Mouse (Mus musculus): ENCODE data around the gene Babam2. TPM values are rescaled to one million over a fixed set of nuclear protein-coding genes. Genes with fewer than 3 reads are reported as not detected.
A peak's percentile ranks its signal among the peaks of the same experiment; 100 is the strongest.

Babam2 gene
- polyA plus RNA-seq, 1 experiment = 26.3 TPM

GRCm38 (mm10) chr5:32132971-32133501 is 435.6 kb downstream of the Babam2 start:
- under 1% methylated on average over 48 of the region's 48 CpGs for WGBS
- no peak for DNase-seq (ENCODE audit: low read depth, low spot score)

DNA sequence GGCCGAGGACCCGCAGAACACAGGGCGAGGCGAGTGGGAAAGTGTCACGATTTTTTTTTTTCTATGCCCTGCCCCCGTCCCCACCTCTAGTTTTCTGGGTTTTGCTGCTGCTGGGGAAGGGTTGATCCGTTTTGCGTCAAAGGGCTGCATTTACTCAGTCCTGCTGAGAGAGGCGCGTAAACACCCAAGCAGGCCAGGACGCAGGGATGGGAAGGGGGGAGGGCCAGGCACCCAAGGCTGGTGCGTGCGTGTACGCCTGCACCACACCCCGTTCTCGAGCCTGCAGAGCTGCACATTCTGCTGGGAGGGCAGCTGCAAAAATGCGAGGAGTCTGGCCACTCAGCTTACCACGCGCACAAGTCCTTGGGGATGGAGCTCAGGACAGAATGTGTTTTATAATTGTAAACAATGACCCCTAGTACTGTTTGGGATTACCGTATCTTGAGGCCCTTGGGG is 436.1 kb downstream of the Babam2 start:
- under 1% methylated on average over 20 of the region's 20 CpGs for WGBS
- DNase-seq (ENCODE audit: low read depth, low spot score) = no peak

GRCm38 (mm10) chr5:32134051-32134732 is 436.7 kb downstream of the Babam2 start:
- WGBS = 5% methylated on average over 21 of the region's 21 CpGs
- DNase-seq (ENCODE audit: low read depth, low spot score) = peak; percentile 87

Other genes with a start within 250 kb of the Babam2 start
- gene Zfp512, start 245.3 kb upstream of the Babam2 start, polyA plus RNA-seq (2012; rRNA removed) = 7.0 and 8.8 TPM in 2 replicates
- gene 4930548H24Rik, start 211.9 kb upstream of the Babam2 start, polyA plus RNA-seq (2012; rRNA removed) = not detected in 2 replicates
- 8.4 and 9.0 TPM in 2 replicates for gene Gpn1, start 202.9 kb upstream of the Babam2 start, polyA plus RNA-seq (2012; rRNA removed)
- gene Slc4a1ap, start 170.7 kb upstream of the Babam2 start, polyA plus RNA-seq (2012; rRNA removed) = 9.0 and 11.8 TPM in 2 replicates
- gene Supt7l, start 169.9 kb upstream of the Babam2 start, polyA plus RNA-seq (2012; rRNA removed) = 9.0 and 12.2 TPM in 2 replicates
- 19.7 and 22.7 TPM in 2 replicates for gene Mrpl33, start 100.7 kb upstream of the Babam2 start, polyA plus RNA-seq (2012; rRNA removed)
- gene Rbks, start 57 bp upstream of the Babam2 start, polyA plus RNA-seq (2012; rRNA removed) = 18.1 and 19.1 TPM in 2 replicates